Mouse (Mus musculus) forebrain, postnatal 0 days (tissue): Measurements from ENCODE around the gene Tbc1d2b. TPM values are rescaled to one million over a fixed set of nuclear protein-coding genes. Genes with fewer than 3 reads are reported as not detected.

Experiments
- ATAC-seq: fragments of 200-750 bp; cut with Nextera tagmentation; 2 replicates; pipeline ENCODE4 v1.8.0; 2017; ENCODE audit warnings: mild to moderate bottlenecking, moderate library complexity
- DNase-seq: peaks from one replicate; pipeline ENCODE4 v3.0.0-alpha.2; 2015
- H3K27ac ChIP-seq: fragments of 300-500 bp; sonication (generic); 2 replicates; pipeline ENCODE4 v1.5.1; 2014; ENCODE audit warnings: low read depth, mild to moderate bottlenecking, antibody characterized with exemption, low read length, moderate library complexity, mixed read lengths
- H3K27me3 ChIP-seq: fragments of 300-500 bp; sonication (generic); 2 replicates; pipeline ENCODE4 v1.6.1; 2014; ENCODE audit warnings: mild to moderate bottlenecking, low read length, mixed read lengths; ENCODE audit not compliant: insufficient read depth
- H3K36me3 ChIP-seq: fragments of 300-500 bp; sonication (generic); 2 replicates; pipeline ENCODE4 v1.6.1; 2014; ENCODE audit warnings: mild to moderate bottlenecking, moderate library complexity; ENCODE audit not compliant: insufficient read depth
- H3K4me1 ChIP-seq: fragments of 300-500 bp; sonication (generic); 2 replicates; pipeline ENCODE4 v1.6.1; 2014; ENCODE audit warnings: antibody characterized with exemption; ENCODE audit not compliant: insufficient read depth
- H3K4me2 ChIP-seq: fragments of 300-500 bp; sonication (generic); 2 replicates; pipeline ENCODE4 v1.6.1; 2014; ENCODE audit warnings: low read depth, mild to moderate bottlenecking, moderate library complexity
- H3K4me3 ChIP-seq: fragments of 300-500 bp; sonication (generic); 2 replicates; pipeline ENCODE4 v1.5.1; 2014; ENCODE audit warnings: low read depth, low read length, mixed read lengths
- H3K9ac ChIP-seq: fragments of 300-500 bp; sonication (generic); 2 replicates; pipeline ENCODE4 v1.6.1; 2014; ENCODE audit warnings: mild to moderate bottlenecking
- H3K9me3 ChIP-seq: fragments of 300-500 bp; sonication (generic); 2 replicates; pipeline ENCODE4 v1.6.1; 2016; ENCODE audit warnings: low read length
- CTCF ChIP-seq: sonication (generic); IDR thresholded peaks from 2 replicates; pipeline ENCODE4 v1.5.1; 2016; ENCODE audit warnings: antibody characterized with exemption, control low read depth, low read depth
- WGBS: fragments of 180-500 bp; shearing (Covaris S2); extraction: QIAGEN DNeasy Blood & Tissue Kit; methylation state at CpG from one replicate; pipeline ENCODE4 v1.1.7; 2014; 5-methylcytosine and 5-hydroxymethylcytosine counted together
- polyA plus RNA-seq: library from polyadenylated mRNA; unstranded; fragments of >200 nt; fragmentation: Nextera tagmentation; extraction: Ambion mirVana; gene quantifications from 2 replicates; pipeline ENCODE4 v1.2.1, GENCODE M21; 2015
- total RNA-seq: library from RNA; depleted of rRNA; stranded (reverse); fragments of >200 nt; gene quantifications from 2 replicates; pipeline ENCODE4 v1.2.3, GENCODE M21; 2014

Tbc1d2b gene
- total and polyA plus RNA-seq, 2 experiments from 2014 or later, result 4.0 to 16.7 TPM

- WGBS, result 73% methylated on average over 12 of the region's 12 CpGs
- ATAC-seq (no peak), DNase-seq (no peak)
- no peak for TF ChIP-seq CTCF
- Histone ChIP-seq H3K9ac (no peak overlapping the region), H3K4me1 (no peaks in the 10 kb centered on the region), H3K4me2 (no peak overlapping the region), H3K9me3 (no peaks in the 10 kb centered on the region), H3K27me3 (no peaks in the 10 kb centered on the region), H3K4me3 (no peak overlapping the region), H3K27ac (no peak overlapping the region), H3K36me3 (peaks cover 22% of the 10 kb centered on the region)
Measured at GRCm38 (mm10) chr9:90227171-90227570, 43.4 kb downstream of the Tbc1d2b start.

- H3K36me3 ChIP-seq, result peaks cover 27% of the 10 kb centered on the region
- DNase-seq, result no peak
Measured at GRCm38 (mm10) chr9:90226742-90227096, 43.9 kb downstream of the Tbc1d2b start.

GRCm38 (mm10) chr9:90226081-90226741, 44.4 kb downstream of the Tbc1d2b start:
- Histone ChIP-seq H3K36me3 (peaks cover 27% of the 10 kb centered on the region), H3K9ac (no peak overlapping the region), H3K4me1 (no peaks in the 10 kb centered on the region), H3K4me3 (no peak overlapping the region), H3K9me3 (no peaks in the 10 kb centered on the region), H3K4me2 (no peak overlapping the region), H3K27me3 (no peaks in the 10 kb centered on the region), H3K27ac (no peak overlapping the region)
- DNase-seq (no peak), ATAC-seq (no peak)
- no peak for TF ChIP-seq CTCF
- WGBS, result 82% methylated on average over 21 of the region's 21 CpGs

More at GRCm38 (mm10) chr9:90226742-90227096, 43.9 kb downstream of the Tbc1d2b start:
- no peaks in the 10 kb centered on the region for H3K27me3 ChIP-seq
- no peaks in the 10 kb centered on the region for H3K9me3 ChIP-seq
- 76% methylated on average over 2 of the region's 2 CpGs for WGBS
- no peaks in the 10 kb centered on the region for H3K4me1 ChIP-seq
- no peak overlapping the region for H3K27ac ChIP-seq
- TF ChIP-seq CTCF, result no peak
- ATAC-seq, result no peak
- no peak overlapping the region for H3K9ac ChIP-seq
- H3K4me3 ChIP-seq, result no peak overlapping the region
- no peak overlapping the region for H3K4me2 ChIP-seq

GRCm38 (mm10) chr9:90222275-90222674, 48.3 kb downstream of the Tbc1d2b start:
- no peak for TF ChIP-seq CTCF
- Histone ChIP-seq H3K27me3 (no peaks in the 10 kb centered on the region), H3K4me3 (no peak overlapping the region), H3K27ac (no peak overlapping the region), H3K9me3 (no peaks in the 10 kb centered on the region), H3K36me3 (peaks cover 43% of the 10 kb centered on the region), H3K4me2 (no peak overlapping the region), H3K9ac (no peak overlapping the region), H3K4me1 (no peaks in the 10 kb centered on the region)
- WGBS, result 90% methylated on average over 3 of the region's 3 CpGs
- ATAC-seq (no peak), DNase-seq (no peak)

GRCm38 (mm10) chr9:90217501-90217900, 53.1 kb downstream of the Tbc1d2b start:
- Histone ChIP-seq H3K27ac (no peak overlapping the region), H3K9ac (no peak overlapping the region), H3K27me3 (no peaks in the 10 kb centered on the region), H3K4me1 (no peaks in the 10 kb centered on the region), H3K36me3 (peaks cover 40% of the 10 kb centered on the region), H3K4me2 (no peak overlapping the region), H3K9me3 (no peaks in the 10 kb centered on the region), H3K4me3 (no peak overlapping the region)
- TF ChIP-seq CTCF, result no peak
- DNase-seq (no peak), ATAC-seq (no peak)
- 52% methylated on average over 4 of the region's 4 CpGs for WGBS

- no peak overlapping the region for H3K4me2 ChIP-seq
- TF ChIP-seq CTCF, result no peak
- 82% methylated on average over 11 of the region's 11 CpGs for WGBS
- DNase-seq, result no peak
- no peak overlapping the region for H3K27ac ChIP-seq
- H3K4me1 ChIP-seq, result no peaks in the 10 kb centered on the region
- no peaks in the 10 kb centered on the region for H3K27me3 ChIP-seq
- no peak overlapping the region for H3K9ac ChIP-seq
- no peaks in the 10 kb centered on the region for H3K9me3 ChIP-seq
- peaks cover 32% of the 10 kb centered on the region for H3K36me3 ChIP-seq
- no peak overlapping the region for H3K4me3 ChIP-seq
- no peak for ATAC-seq
Measured at GRCm38 (mm10) chr9:90216259-90217001, 54.2 kb downstream of the Tbc1d2b start.

- no peak for TF ChIP-seq CTCF
- Histone ChIP-seq H3K9me3 (no peaks in the 10 kb centered on the region), H3K36me3 (peaks cover 33% of the 10 kb centered on the region), H3K4me2 (no peak overlapping the region), H3K27ac (no peak overlapping the region), H3K4me3 (no peak overlapping the region), H3K9ac (no peak overlapping the region), H3K4me1 (no peaks in the 10 kb centered on the region), H3K27me3 (no peaks in the 10 kb centered on the region)
- WGBS, result 76% methylated on average over 3 of the region's 3 CpGs
- DNase-seq (no peak), ATAC-seq (no peak)
Measured at GRCm38 (mm10) chr9:90213127-90213526, 57.5 kb downstream of the Tbc1d2b start.
